Mouse (Mus musculus) cerebellum, adult 2 months (tissue): Measurements from ENCODE around the gene Chst3.

Experiments
- CTCF ChIP-seq: fragments of 200-500 bp; IDR thresholded peaks from 2 replicates; pipeline ENCODE4 v1.5.1; 2011; ENCODE audit warnings: low read depth, mild to moderate bottlenecking, control low read depth, low read length, moderate library complexity, borderline replicate concordance; ENCODE audit not compliant: insufficient read depth
- POLR2A ChIP-seq: fragments of 200-500 bp; IDR thresholded peaks from 2 replicates; pipeline ENCODE4 v1.6.1; 2011; ENCODE audit warnings: low read length, control low read depth, borderline replicate concordance; ENCODE audit not compliant: insufficient read depth

- no peak for TF ChIP-seq CTCF
- TF ChIP-seq POLR2A: no peak
Measured at GRCm38 (mm10) chr10:60220042-60220523, 1.0 kb upstream of the Chst3 start.
